Mouse (Mus musculus) left cerebral cortex, postnatal 14 days (tissue): ENCODE data around the gene Tango2. TPM values are rescaled to one million over a fixed set of nuclear protein-coding genes. Genes with fewer than 3 reads are reported as not detected.
"Not testable (repeated sequence)": the region's sequence is repeated elsewhere in the genome, so short reads cannot be mapped to it uniquely, and the experiment has no call there.

Experiments
- DNase-seq, 2 experiments: peaks; one replicate each; pipeline ENCODE4 v3.0.0; 2021 to 2022; ENCODE audit warnings: low spot score in 2 of 2, mixed read lengths in 1 of 2
- intact Hi-C: fragments of 180-260 bp; cut with DNase I; formaldehyde crosslinking; loops from one replicate; pipeline ENCODE4 v1.15.1; 2025
- microRNA-seq, 2 experiments: library from miRNA; unstranded; fragments of <30 nt; microRNA quantifications; one replicate each; pipeline ENCODE4 v1.2.0; 2022
- total RNA-seq, 2 experiments: library from RNA; stranded (reverse); gene quantifications; 2 replicates each; pipeline ENCODE4 v1.2.3; 2021

The Tango2 gene
- total RNA-seq, 2 experiments from 2014 or later: 122 to 135 TPM

- DNase-seq: no peak
- intact Hi-C loops: no loop called here
These were observed 39.7 kb downstream of the Tango2 start for GRCm38 (mm10) chr16:18308159-18308558.

GRCm38 (mm10) chr16:18289614-18290013 is 58.3 kb downstream of the Tango2 start:
- not testable (repeated sequence) for DNase-seq
- intact Hi-C loops: loop anchor here (5.0 kb wide), 1 partner anchor 37 kb away; no protein-coding TSS in a partner anchor

- intact Hi-C loops: loop anchor here (5.0 kb wide), 1 partner anchor 37 kb away; no protein-coding TSS in a partner anchor
- peak; percentile 98 to 99 for DNase-seq
These were observed 58.8 kb downstream of the Tango2 start, which contains the start of gene Dgcr8 for GRCm38 (mm10) chr16:18289067-18289588. TSS of gene Dgcr8 (minus strand) at chr16:18289246.

- intact Hi-C loops: loop anchor here (5.0 kb wide), 1 partner anchor 36 kb away; no protein-coding TSS in a partner anchor
- DNase-seq: peak in 1 of 2 experiments; percentile 31
These were observed 59.3 kb downstream of the Tango2 start for GRCm38 (mm10) chr16:18288581-18289061.

GRCm38 (mm10) chr16:18288166-18288565 is 59.7 kb downstream of the Tango2 start:
- DNase-seq: no peak
- intact Hi-C loops: loop anchor here (5.0 kb wide), 1 partner anchor 36 kb away; no protein-coding TSS in a partner anchor

DNA sequence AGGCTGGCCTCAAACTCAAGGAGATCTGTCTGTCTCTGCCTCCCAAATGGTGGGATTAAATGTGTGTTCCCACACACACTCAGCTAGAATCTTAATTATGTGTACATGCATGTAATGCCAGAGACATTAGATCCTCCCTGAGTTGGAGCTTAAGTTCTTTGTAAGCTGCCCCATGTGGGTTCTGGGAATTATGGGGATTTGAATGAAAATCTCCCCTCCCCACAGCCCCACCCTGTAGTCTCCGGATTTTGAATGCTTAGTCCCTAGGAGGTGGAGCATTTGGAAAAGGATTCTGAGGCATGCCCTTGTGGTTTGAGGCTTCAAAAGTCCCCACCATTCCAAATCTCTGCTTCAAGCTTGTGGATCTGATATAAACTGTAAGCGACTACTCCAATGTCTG is 72.7 kb downstream of the Tango2 start:
- no peak for DNase-seq
- intact Hi-C loops: no loop called here

GRCm38 (mm10) chr16:18268182-18268581 is 79.7 kb downstream of the Tango2 start:
- intact Hi-C loops: no loop called here

DNA sequence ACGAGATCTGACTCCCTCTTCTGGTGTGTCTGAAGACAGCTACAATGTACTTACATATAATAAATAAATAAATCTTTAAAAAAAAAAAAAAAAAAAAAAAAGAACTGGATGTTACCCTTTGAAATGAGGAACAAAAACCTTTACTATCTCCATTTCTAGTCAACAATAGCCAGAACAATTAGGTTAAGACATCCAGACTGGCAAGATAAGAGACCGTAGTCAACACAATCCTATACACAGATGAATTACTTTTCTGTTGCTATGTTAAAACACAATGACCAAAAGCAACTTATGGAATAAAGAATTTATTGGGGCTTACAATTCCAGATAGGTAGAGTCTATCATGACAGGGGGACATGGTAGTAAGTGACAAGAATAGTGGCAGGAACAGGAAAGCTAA is 82.9 kb downstream of the Tango2 start:
- intact Hi-C loops: no loop called here
- no peak for DNase-seq

More at GRCm38 (mm10) chr16:18268182-18268581, 79.7 kb downstream of the Tango2 start:
- DNase-seq: no peak

DNA sequence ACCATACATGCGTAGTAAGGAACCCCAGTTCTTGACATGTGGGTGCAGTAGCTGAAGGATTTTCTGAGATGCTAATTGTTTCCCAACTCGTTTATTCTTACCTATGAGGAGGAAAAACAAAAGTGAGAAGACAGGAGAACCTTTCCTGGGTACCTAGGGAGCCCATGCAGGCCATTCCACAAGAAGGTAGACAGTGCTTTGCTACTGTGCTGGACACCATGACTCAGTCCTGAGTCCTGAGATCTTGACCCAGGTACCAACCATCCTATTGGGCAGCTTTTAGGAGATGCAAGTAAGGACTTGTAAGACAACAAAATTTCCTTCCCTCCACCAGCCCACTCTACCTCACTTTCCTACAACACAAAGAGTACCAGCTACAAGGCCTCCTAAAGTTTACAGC is 89.7 kb downstream of the Tango2 start, which contains the start of gene Gm49776:
Gene Gm49776, minus strand, starts transcription at position 101 of the 400 bp plus-strand sequence.
- intact Hi-C loops: no loop called here
- DNase-seq: no peak

GRCm38 (mm10) chr16:18253866-18254265 is 94.0 kb downstream of the Tango2 start:
- no peak for DNase-seq
- intact Hi-C loops: loop anchor here (5.0 kb wide), 1 partner anchor 33 kb away; the partner anchor contains the start of gene Dgcr8

- intact Hi-C loops: loop anchor here (5.0 kb wide), 1 partner anchor 35 kb away; the partner anchor contains the start of gene Dgcr8
- no peak for DNase-seq
These were observed 95.2 kb downstream of the Tango2 start for GRCm38 (mm10) chr16:18252736-18253135.

DNA sequence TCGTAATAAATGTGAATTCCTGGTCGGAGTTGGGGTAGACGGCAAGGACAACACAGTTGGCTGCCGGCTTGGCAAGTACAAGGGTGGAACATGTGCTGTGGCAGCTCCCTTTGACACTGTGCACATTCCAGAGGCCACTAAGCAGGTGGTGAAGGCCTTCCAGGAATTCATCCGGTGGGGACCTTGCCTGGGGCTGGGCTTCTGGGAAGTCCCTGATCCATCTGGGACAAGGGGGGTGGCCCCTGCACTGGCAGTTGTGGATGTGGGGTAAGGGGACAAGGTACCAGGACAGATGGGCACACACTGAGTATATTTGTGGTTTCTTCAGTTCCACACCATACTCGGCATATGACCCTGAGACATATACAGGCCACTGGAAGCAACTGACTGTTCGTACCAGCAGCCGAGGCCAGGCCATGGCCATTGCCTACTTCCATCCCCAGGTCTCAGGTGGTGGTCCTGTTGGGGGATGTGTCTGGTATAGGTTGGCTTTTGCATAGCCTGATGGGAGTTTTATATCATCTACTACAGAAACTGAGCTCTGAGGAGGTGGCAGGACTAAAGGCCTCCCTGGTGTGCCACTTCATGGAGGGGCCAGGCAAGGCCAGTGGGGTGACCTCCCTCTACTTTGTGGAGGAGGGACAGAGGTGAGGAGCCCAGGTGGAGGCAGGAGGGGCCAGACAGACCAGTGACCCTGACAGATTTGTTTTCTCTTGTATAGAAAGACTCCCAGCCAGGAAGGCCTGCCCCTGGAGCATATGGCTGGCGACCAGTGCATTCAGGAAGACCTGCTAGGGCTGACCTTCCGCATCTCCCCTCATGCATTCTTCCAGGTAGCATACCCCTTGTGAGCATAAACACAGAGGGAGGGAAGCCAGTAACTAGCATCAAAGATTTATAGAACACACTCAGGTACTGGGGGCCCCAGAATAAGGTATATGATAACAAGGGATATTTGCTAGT is 96.8 kb downstream of the Tango2 start:
- DNase-seq: no peak
- intact Hi-C loops: loop anchor here (5.0 kb wide), 1 partner anchor 36 kb away; the partner anchor contains the start of gene Dgcr8

Small RNA genes within 50 kb of the gene (microRNA-seq; reads per million reads assigned to microRNA genes)
- gene Gm24572: 0 reads per million in 2 experiments
- gene Gm26219: 0 reads per million in 2 experiments
- 255 to 258 reads per million in 2 experiments for gene Mir1306
- 1,478 to 1,598 reads per million in 2 experiments for gene Mir185

Other genes starting within 250 kb of the Tango2 start
- gene Rtn4r, start 220.5 kb downstream of the Tango2 start, total RNA-seq: 100 to 1,000 TPM; 105 to 118 TPM
- not detected for gene Ccdc188, start 130.2 kb downstream of the Tango2 start, total RNA-seq
- gene Zdhhc8, start 113.0 kb downstream of the Tango2 start, total RNA-seq: 100 to 1,000 TPM; 151 to 155 TPM
- 10 to 100 TPM; 42.1 to 50.2 TPM for gene Trmt2a, start 99.4 kb downstream of the Tango2 start, total RNA-seq
- gene Ranbp1, start 99.4 kb downstream of the Tango2 start, total RNA-seq: 100 to 1,000 TPM in 1 of 2 experiments, 10 to 100 TPM in 1; 88.1 to 106 TPM
- not detected for gene Gm49776, start 89.8 kb downstream of the Tango2 start, total RNA-seq
- 10 to 100 TPM; 38.2 to 44.9 TPM for gene Dgcr8, start 58.9 kb downstream of the Tango2 start, total RNA-seq
- 10 to 100 TPM; 41.4 to 42.3 TPM for gene Arvcf, start 79 bp upstream of the Tango2 start, total RNA-seq
- 10 to 100 TPM; 18.9 to 25.2 TPM for gene Txnrd2, start 78.3 kb upstream of the Tango2 start, total RNA-seq
- gene Comt, start 78.7 kb upstream of the Tango2 start, total RNA-seq: 10 to 100 TPM; 74.2 to 80.8 TPM
- gene Gnb1l, start 150.6 kb upstream of the Tango2 start, total RNA-seq: 1 to 10 TPM; 5.4 to 6.3 TPM
- gene Rtl10, start 150.8 kb upstream of the Tango2 start, total RNA-seq: 1 to 10 TPM; 6.7 to 8.8 TPM
- gene Tbx1, start 242.6 kb upstream of the Tango2 start, total RNA-seq: 1 to 10 TPM; 2.0 to 2.2 TPM